Mouse (Mus musculus): ENCODE results near the gene Dgcr8. TPM values are rescaled to one million over a fixed set of nuclear protein-coding genes. Genes with fewer than 3 reads are reported as not detected.

The Dgcr8 gene
- polyA plus RNA-seq, 1 experiment: 56.0 TPM

- 0 out of 2 replicates have a peak, but pooled peaks cover 9% of the 10 kb centered on the region for H3K4me1 ChIP-seq (ENCODE audit: control insufficient read depth, insufficient read depth, low read length)
- no peak within 1 kb of the TSS for H3K4me3 ChIP-seq (replicated peaks; ENCODE audit: insufficient read depth, low read depth, low read length)
- no peaks in the 10 kb centered on the region for H3K27me3 ChIP-seq (ENCODE audit: control insufficient read depth, insufficient read depth, low read length)
- WGBS: 90% methylated on average over 4 of the region's 4 CpGs
- no peak for TF ChIP-seq POLR2A (IDR thresholded peaks at IDR 0.05; ENCODE audit: borderline replicate concordance, insufficient read depth, low read length)
- no peak for TF ChIP-seq CTCF (IDR thresholded peaks at IDR 0.05; ENCODE audit: borderline replicate concordance, insufficient read depth, low read depth, low read length)
- no peak within 1 kb of the TSS for H3K27ac ChIP-seq (ENCODE audit: insufficient read depth, low read length)
- DNase-seq: no peak
Observed at GRCm38 (mm10) chr16:18217579-18217978, 71.5 kb downstream of the Dgcr8 start, which contains the start of gene Ccdc188. Ccdc188 (plus strand) TSS chr16:18217879.

GRCm38 (mm10) chr16:18214858-18215257 is 74.2 kb downstream of the Dgcr8 start:
- no peak overlapping the region for H3K27ac ChIP-seq (ENCODE audit: insufficient read depth, low read length)
- no peak for DNase-seq
- H3K4me3 ChIP-seq (replicated peaks; ENCODE audit: insufficient read depth, low read depth, low read length): no peak overlapping the region
- peaks cover 18% of the 10 kb centered on the region; the same call in 1 of the 2 replicates for H3K4me1 ChIP-seq (ENCODE audit: control insufficient read depth, insufficient read depth, low read length)
- no peaks in the 10 kb centered on the region for H3K27me3 ChIP-seq (ENCODE audit: control insufficient read depth, insufficient read depth, low read length)
- WGBS: 25% methylated on average over 7 of the region's 7 CpGs
- TF ChIP-seq POLR2A (IDR thresholded peaks at IDR 0.05; ENCODE audit: borderline replicate concordance, insufficient read depth, low read length): no peak
- no peak for TF ChIP-seq CTCF (IDR thresholded peaks at IDR 0.05; ENCODE audit: borderline replicate concordance, insufficient read depth, low read depth, low read length)

DNA sequence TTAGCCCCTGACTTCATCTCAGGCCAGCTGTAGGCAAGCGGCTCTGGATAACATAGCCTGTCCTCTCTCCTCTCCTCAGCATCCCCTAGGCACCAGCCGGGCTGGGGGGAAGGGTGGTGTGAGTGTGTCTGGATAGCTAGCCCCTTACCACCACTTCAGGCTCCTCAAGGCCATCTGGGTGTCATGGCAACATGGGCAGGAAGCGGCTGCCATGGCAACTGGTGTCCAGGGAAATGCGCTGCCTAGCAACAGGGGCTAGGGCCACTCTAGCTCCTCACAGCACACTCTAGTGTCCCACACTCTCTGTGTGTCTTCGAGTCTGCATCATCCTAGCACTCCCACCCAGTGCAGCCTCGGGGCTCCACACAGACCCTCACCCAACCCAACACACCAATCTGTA is 75.4 kb downstream of the Dgcr8 start:
- no peaks in the 10 kb centered on the region for H3K27me3 ChIP-seq (ENCODE audit: control insufficient read depth, insufficient read depth, low read length)
- TF ChIP-seq POLR2A (IDR thresholded peaks at IDR 0.05; ENCODE audit: borderline replicate concordance, insufficient read depth, low read length) (no peak), CTCF (IDR thresholded peaks at IDR 0.05; ENCODE audit: borderline replicate concordance, insufficient read depth, low read depth, low read length) (no peak)
- DNase-seq: no peak
- H3K27ac ChIP-seq (ENCODE audit: insufficient read depth, low read length): no peak overlapping the region
- peaks cover 18% of the 10 kb centered on the region; the same call in 1 of the 2 replicates for H3K4me1 ChIP-seq (ENCODE audit: control insufficient read depth, insufficient read depth, low read length)
- no peak overlapping the region for H3K4me3 ChIP-seq (replicated peaks; ENCODE audit: insufficient read depth, low read depth, low read length)
- WGBS: 42% methylated on average over 6 of the region's 6 CpGs

DNA sequence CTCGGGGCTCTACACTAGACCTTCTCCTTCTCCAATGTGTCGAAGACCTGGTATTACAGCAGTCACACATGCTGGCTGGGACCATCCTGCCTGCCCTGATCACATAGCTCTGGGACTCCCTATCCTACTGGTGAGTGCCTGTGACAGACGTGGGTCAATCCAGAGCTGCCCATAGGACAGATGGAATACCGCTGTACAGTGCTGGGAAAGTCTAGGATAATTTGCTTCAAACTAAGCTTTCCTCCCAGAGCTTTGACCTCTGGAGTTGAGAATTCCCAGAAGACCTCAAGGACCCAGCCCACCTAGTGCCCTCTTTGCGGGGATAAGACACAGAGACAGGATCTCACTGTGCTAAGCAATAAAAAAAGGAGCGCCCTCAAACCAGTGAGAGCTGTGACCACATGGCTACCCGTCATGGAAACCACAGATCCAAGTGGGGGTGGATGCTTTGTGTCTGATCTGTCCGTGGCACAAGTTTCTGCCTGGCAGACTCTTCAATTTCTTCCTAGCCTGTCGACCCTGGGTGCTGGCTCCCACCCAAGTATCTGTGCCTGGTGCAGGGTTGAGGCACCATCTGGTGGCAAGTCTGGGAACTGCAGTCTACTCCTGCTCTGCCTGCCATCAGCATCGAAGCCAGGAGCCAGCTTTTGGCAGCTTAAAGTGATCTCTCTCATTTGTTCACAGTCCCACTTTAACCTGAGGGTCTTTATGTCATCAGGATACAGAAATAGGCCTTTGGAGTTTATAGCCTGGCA is 77.5 kb downstream of the Dgcr8 start:
- peak; percentile 84 to 93 for DNase-seq
- Histone ChIP-seq H3K27ac (ENCODE audit: insufficient read depth, low read length) (no peak overlapping the region), H3K4me3 (replicated peaks; ENCODE audit: insufficient read depth, low read depth, low read length) (no peak overlapping the region), H3K27me3 (ENCODE audit: control insufficient read depth, insufficient read depth, low read length) (no peaks in the 10 kb centered on the region), H3K4me1 (ENCODE audit: control insufficient read depth, insufficient read depth, low read length) (peaks cover 20% of the 10 kb centered on the region; the same call in 1 of the 2 replicates)
- WGBS: 27% methylated on average over 10 of the region's 10 CpGs
- TF ChIP-seq CTCF (IDR thresholded peaks at IDR 0.05; ENCODE audit: borderline replicate concordance, insufficient read depth, low read depth, low read length) (peak; percentile 100), POLR2A (IDR thresholded peaks at IDR 0.05; ENCODE audit: borderline replicate concordance, insufficient read depth, low read length) (no peak)

- peak; percentile 75 to 77 for DNase-seq
- WGBS: 23% methylated on average over 8 of the region's 8 CpGs
- H3K27ac ChIP-seq (ENCODE audit: insufficient read depth, low read length): no peak overlapping the region
Observed at GRCm38 (mm10) chr16:18210701-18211416, 78.2 kb downstream of the Dgcr8 start.

More at GRCm38 (mm10) chr16:18210701-18211416, 78.2 kb downstream of the Dgcr8 start:
- Histone ChIP-seq H3K4me1 (ENCODE audit: control insufficient read depth, insufficient read depth, low read length) (peaks cover 22% of the 10 kb centered on the region; the same call in 1 of the 2 replicates), H3K4me3 (replicated peaks; ENCODE audit: insufficient read depth, low read depth, low read length) (no peak overlapping the region), H3K27me3 (ENCODE audit: control insufficient read depth, insufficient read depth, low read length) (no peaks in the 10 kb centered on the region)
- TF ChIP-seq CTCF (IDR thresholded peaks at IDR 0.05; ENCODE audit: borderline replicate concordance, insufficient read depth, low read depth, low read length) (peak; percentile 85), POLR2A (IDR thresholded peaks at IDR 0.05; ENCODE audit: borderline replicate concordance, insufficient read depth, low read length) (no peak)

Other genes with a start within 250 kb of the Dgcr8 start
- gene Dgcr6, start 236.4 kb downstream of the Dgcr8 start, polyA plus RNA-seq (2012; rRNA removed): 102 and 104 TPM in 2 replicates
- 45.1 and 55.8 TPM in 2 replicates for gene Prodh, start 199.0 kb downstream of the Dgcr8 start, polyA plus RNA-seq (2012; rRNA removed)
- gene Rtn4r, start 161.6 kb downstream of the Dgcr8 start, polyA plus RNA-seq (2012; rRNA removed): 82.9 and 97.4 TPM in 2 replicates
- gene Ccdc188, start 71.4 kb downstream of the Dgcr8 start, polyA plus RNA-seq (2012; rRNA removed): not detected in 2 replicates
- gene Zdhhc8, start 54.1 kb downstream of the Dgcr8 start, polyA plus RNA-seq (2012; rRNA removed): 74.0 and 85.3 TPM in 2 replicates
- gene Trmt2a, start 40.6 kb downstream of the Dgcr8 start, polyA plus RNA-seq (2012; rRNA removed): 96.0 and 99.5 TPM in 2 replicates
- gene Ranbp1, start 40.5 kb downstream of the Dgcr8 start, polyA plus RNA-seq (2012; rRNA removed): 96.2 and 104 TPM in 2 replicates
- 0.47 TPM in 1 of 2 replicates, not detected in the other for gene Gm49776, start 30.9 kb downstream of the Dgcr8 start, polyA plus RNA-seq (2012; rRNA removed)
- 202 and 210 TPM in 2 replicates for gene Tango2, start 58.9 kb upstream of the Dgcr8 start, polyA plus RNA-seq (2012; rRNA removed)
- 34.7 and 38.7 TPM in 2 replicates for gene Arvcf, start 58.9 kb upstream of the Dgcr8 start, polyA plus RNA-seq (2012; rRNA removed)
- 20.6 and 23.1 TPM in 2 replicates for gene Txnrd2, start 137.1 kb upstream of the Dgcr8 start, polyA plus RNA-seq (2012; rRNA removed)
- gene Comt, start 137.6 kb upstream of the Dgcr8 start, polyA plus RNA-seq (2012; rRNA removed): 145 and 146 TPM in 2 replicates
- gene Gnb1l, start 209.5 kb upstream of the Dgcr8 start, polyA plus RNA-seq (2012; rRNA removed): 6.8 and 8.2 TPM in 2 replicates
- gene Rtl10, start 209.7 kb upstream of the Dgcr8 start, polyA plus RNA-seq (2012; rRNA removed): 5.9 and 6.1 TPM in 2 replicates